Mouse (Mus musculus) stomach, postnatal 0 days (tissue): ENCODE results near the gene Rbx1. TPM values are rescaled to one million over a fixed set of nuclear protein-coding genes. Genes with fewer than 3 reads are reported as not detected.
A peak's percentile ranks its signal among the peaks of the same experiment; 100 is the strongest.

Source experiments
- ATAC-seq: fragments of 200-750 bp; cut with Nextera tagmentation; 2 replicates; pipeline ENCODE4 v1.8.0; 2017; ENCODE audit not compliant: low FRiP score, low TSS enrichment
- DNase-seq: peaks from one replicate; pipeline ENCODE4 v3.0.0-alpha.2; 2016; ENCODE audit warnings: low spot score
- H3K27ac ChIP-seq: fragments of 300-500 bp; sonication (generic); replicated peaks from 2 replicates; pipeline ENCODE4 v1.5.1; 2014; ENCODE audit warnings: mild to moderate bottlenecking, control low read depth
- H3K27me3 ChIP-seq: fragments of 300-500 bp; sonication (generic); 2 replicates; pipeline ENCODE4 v1.6.1; 2014; ENCODE audit warnings: low read length; ENCODE audit not compliant: control insufficient read depth, insufficient read depth
- H3K36me3 ChIP-seq: fragments of 300-500 bp; sonication (generic); 2 replicates; pipeline ENCODE4 v1.6.1; 2014; ENCODE audit warnings: low read length, mixed read lengths; ENCODE audit not compliant: control insufficient read depth, insufficient read depth
- H3K4me1 ChIP-seq: fragments of 300-500 bp; sonication (generic); replicated peaks from 2 replicates; pipeline ENCODE4 v1.6.1; 2014; ENCODE audit warnings: antibody characterized with exemption; ENCODE audit not compliant: control insufficient read depth, insufficient read depth
- H3K4me2 ChIP-seq: fragments of 300-500 bp; sonication (generic); replicated peaks from 2 replicates; pipeline ENCODE4 v1.6.1; 2014; ENCODE audit warnings: low read depth, mild to moderate bottlenecking, control low read depth, moderate library complexity
- H3K4me3 ChIP-seq: fragments of 300-500 bp; sonication (generic); 2 replicates; pipeline ENCODE4 v1.5.1; 2014; ENCODE audit warnings: low read depth, low read length, control low read depth
- H3K9ac ChIP-seq: fragments of 300-500 bp; sonication (generic); 2 replicates; pipeline ENCODE4 v1.6.1; 2014; ENCODE audit warnings: mild to moderate bottlenecking, low read length, control low read depth, mixed read lengths
- H3K9me3 ChIP-seq: fragments of 300-500 bp; sonication (generic); 2 replicates; pipeline ENCODE4 v1.6.1; 2016; ENCODE audit warnings: low read length; ENCODE audit not compliant: control insufficient read depth
- CTCF ChIP-seq: IDR thresholded peaks from 2 replicates; pipeline ENCODE4 v1.5.1; 2016; ENCODE audit warnings: antibody characterized with exemption, low read depth, mild to moderate bottlenecking, moderate library complexity
- EP300 ChIP-seq: optimal IDR thresholded peaks from 2 replicates; pipeline ENCODE3; 2016; ENCODE audit warnings: antibody characterized with exemption
- WGBS: fragments of 180-500 bp; shearing (Covaris S2); extraction: QIAGEN DNeasy Blood & Tissue Kit; methylation state at CpG from one replicate; pipeline ENCODE4 v1.1.7; 2014; 5-methylcytosine and 5-hydroxymethylcytosine counted together
- polyA plus RNA-seq: library from polyadenylated mRNA; unstranded; fragments of >200 nt; fragmentation: Nextera tagmentation; extraction: Ambion mirVana; gene quantifications from 2 replicates; pipeline ENCODE4 v1.2.1, GENCODE M21; 2015

Rbx1 gene
- polyA plus RNA-seq, 1 experiment from 2014 or later = 460 TPM

DNA sequence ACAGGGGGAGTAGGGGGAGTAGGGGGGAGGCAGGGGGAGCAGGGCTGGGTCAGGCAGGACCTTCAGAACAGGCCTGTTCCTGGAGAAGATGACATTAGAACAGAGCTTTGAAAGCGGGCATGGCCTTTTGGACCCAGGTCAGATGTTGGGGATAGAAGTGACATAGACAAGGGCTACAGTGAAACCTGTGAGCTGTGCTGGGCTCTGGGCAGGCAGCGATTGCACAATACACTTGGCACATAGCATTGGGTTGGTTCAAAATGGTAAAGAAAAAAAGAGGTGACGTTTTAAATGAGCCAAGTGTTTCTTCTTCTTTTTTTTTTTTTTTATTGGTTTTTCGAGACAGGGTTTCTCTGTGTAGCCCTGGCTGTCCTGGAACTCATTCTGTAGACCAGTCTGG lies 19.4 kb downstream of the Rbx1 start:
- H3K4me1 ChIP-seq = no peaks in the 10 kb centered on the region
- ATAC-seq = no peak
- H3K27ac ChIP-seq = no peak overlapping the region
- no peaks in the 10 kb centered on the region for H3K27me3 ChIP-seq
- no peaks in the 10 kb centered on the region for H3K9me3 ChIP-seq
- no peak for DNase-seq
- no peak overlapping the region for H3K9ac ChIP-seq
- 75% methylated on average over 4 of the region's 4 CpGs for WGBS
- TF ChIP-seq EP300 = no peak
- no peak for TF ChIP-seq CTCF
- H3K4me2 ChIP-seq = no peak overlapping the region
- H3K36me3 ChIP-seq = no peaks in the 10 kb centered on the region
- H3K4me3 ChIP-seq = no peak overlapping the region

DNA sequence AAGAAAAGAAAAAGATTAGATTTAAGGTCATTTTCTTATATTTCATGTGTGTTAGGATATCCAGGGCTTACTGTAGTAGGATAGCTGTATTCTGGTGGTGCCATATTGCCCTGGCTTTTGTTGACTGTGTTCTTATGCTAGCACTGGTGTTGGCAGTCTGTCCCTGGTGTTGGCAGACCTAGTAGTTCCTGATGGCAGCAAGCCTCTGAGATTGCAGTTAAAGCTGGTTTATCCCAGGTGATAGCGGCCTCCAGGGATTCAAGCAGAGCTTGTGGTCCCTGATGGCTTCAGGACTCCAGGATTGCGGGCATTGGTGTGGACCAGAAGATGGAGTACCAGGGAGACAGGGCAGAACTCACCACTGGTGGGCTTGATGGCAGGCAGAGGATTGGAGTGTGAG lies 37.4 kb downstream of the Rbx1 start:
- no peak for DNase-seq

DNA sequence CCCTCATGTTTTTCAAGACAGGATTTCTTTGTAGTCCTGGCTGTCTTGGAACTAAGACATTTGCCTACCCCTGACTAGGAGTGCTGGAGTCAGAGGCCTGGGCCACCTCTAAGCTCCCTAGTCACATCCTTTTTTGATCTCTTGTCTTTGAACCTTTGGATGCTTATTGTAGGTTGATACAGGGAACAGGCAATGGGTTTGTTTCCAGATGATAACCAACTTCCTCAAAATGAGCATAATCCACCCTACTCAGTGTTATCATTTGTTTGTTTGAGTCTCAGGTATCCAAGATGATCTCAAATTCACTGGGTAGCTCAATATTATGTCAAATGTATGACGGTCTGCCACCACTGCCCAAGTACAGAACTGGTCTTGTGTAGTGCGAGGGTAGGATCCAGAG lies 37.9 kb downstream of the Rbx1 start:
- 79% methylated on average over 2 of the region's 2 CpGs for WGBS
- Histone ChIP-seq H3K4me2 (no peak overlapping the region), H3K9me3 (no peaks in the 10 kb centered on the region), H3K9ac (no peak overlapping the region), H3K27me3 (no peaks in the 10 kb centered on the region), H3K27ac (no peak overlapping the region), H3K36me3 (no peaks in the 10 kb centered on the region), H3K4me1 (no peaks in the 10 kb centered on the region), H3K4me3 (no peak overlapping the region)
- DNase-seq (no peak), ATAC-seq (no peak)
- TF ChIP-seq CTCF = no peak
- no peak for TF ChIP-seq EP300

More for the DNA sequence above, 37.4 kb downstream of the Rbx1 start:
- Histone ChIP-seq H3K9me3 (no peaks in the 10 kb centered on the region), H3K4me3 (no peak overlapping the region), H3K4me2 (no peak overlapping the region), H3K36me3 (no peaks in the 10 kb centered on the region), H3K27me3 (no peaks in the 10 kb centered on the region), H3K4me1 (no peaks in the 10 kb centered on the region), H3K27ac (no peak overlapping the region), H3K9ac (no peak overlapping the region)
- ATAC-seq = no peak
- no peak for TF ChIP-seq CTCF
- TF ChIP-seq EP300 = no peak
- 81% methylated on average over 2 of the region's 2 CpGs for WGBS

DNA sequence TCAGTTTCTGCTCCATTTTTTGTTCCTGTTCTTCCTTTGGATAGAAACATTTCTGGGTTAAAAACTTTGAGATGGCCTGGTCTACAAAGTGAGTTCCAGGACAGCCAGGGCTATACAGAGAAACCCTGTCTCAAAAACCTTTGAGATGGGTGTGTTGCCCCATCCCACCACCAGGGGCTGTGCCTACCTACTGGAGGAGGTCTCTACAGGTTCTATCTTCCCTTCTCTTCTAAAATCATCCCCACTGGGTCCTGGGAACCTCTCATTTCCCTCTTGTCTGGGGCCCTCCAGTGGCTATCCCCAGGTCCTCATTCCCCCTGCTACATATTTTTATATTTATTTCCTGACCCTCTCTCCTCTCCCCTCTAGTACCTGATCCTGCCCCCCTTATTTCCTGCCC lies 41.1 kb downstream of the Rbx1 start:
- Histone ChIP-seq H3K4me1 (no peaks in the 10 kb centered on the region), H3K9me3 (no peaks in the 10 kb centered on the region), H3K4me2 (no peak overlapping the region), H3K9ac (no peak overlapping the region), H3K27me3 (no peaks in the 10 kb centered on the region), H3K36me3 (no peaks in the 10 kb centered on the region), H3K27ac (no peak overlapping the region), H3K4me3 (no peak overlapping the region)
- TF ChIP-seq EP300 (no peak), CTCF (peak; percentile 68)
- DNase-seq (peak; percentile 45), ATAC-seq (no peak)

DNA sequence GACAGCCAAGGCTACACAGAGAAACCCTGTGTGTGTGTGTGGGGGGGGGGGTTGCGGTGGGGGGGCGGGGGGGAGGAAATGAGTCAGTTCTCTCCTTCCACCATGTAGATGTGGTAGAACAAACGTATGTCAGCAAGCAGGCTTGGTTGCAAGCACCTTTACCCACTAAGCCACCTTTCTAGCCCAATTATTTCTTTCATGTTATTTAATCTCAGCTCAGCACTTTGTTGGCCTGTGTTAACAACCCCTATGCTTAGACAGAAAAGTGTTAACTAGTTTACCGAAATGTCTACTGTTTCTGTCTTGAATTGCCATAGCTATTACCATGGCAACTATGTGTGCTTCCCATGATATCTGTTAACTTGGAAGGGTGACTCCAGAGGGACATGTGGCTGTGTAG lies 44.5 kb downstream of the Rbx1 start:
- no peaks in the 10 kb centered on the region for H3K27me3 ChIP-seq
- H3K9me3 ChIP-seq = no peaks in the 10 kb centered on the region
- TF ChIP-seq CTCF (no peak), EP300 (no peak)
- H3K4me3 ChIP-seq = no peak overlapping the region
- DNase-seq = no peak
- no peak overlapping the region for H3K4me2 ChIP-seq
- H3K9ac ChIP-seq = no peak overlapping the region
- WGBS = 83% methylated on average over 4 of the region's 4 CpGs
- H3K4me1 ChIP-seq = no peaks in the 10 kb centered on the region
- H3K27ac ChIP-seq = no peak overlapping the region
- ATAC-seq = no peak
- H3K36me3 ChIP-seq = no peaks in the 10 kb centered on the region

DNA sequence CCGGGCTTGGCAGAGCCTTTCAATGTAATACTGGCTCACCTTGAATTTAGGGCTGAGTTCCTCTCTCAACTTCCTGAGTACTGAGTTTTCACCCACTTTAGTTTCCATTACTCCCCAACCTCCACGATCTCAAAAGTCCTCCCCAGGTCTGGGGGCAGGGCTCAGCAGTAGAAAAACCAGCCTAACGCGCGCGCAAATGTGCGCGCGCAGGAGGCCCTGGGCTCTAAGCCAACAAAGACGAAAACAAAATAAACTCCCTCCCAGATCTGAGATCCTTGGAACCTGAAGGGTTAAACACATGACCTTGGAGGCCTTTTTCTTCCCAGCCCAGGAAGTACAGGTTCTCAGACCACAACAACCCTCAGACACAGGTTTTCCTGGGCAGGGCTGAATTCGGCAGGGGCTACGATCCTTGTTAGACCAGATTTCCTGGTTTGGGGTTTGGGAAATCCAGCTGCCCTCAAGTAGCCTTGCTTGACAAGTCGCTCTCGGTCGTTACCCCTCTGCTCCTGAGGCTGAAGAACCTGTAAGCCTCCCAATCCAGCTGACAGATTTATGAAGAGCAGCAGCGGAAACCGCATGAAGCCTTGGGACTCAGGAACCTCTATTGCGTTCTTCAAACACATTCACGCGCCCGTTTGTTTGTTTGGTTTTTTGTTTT lies 45.6 kb downstream of the Rbx1 start:
- DNase-seq = peak; percentile 82
- peak; percentile 62 for ATAC-seq

More for the DNA sequence above, 45.6 kb downstream of the Rbx1 start:
- Histone ChIP-seq H3K9ac (peak overlapping the region; percentile 51), H3K27ac (peak overlapping the region; percentile 87), H3K36me3 (no peaks in the 10 kb centered on the region), H3K4me2 (peak overlapping the region; percentile 56), H3K9me3 (no peaks in the 10 kb centered on the region), H3K27me3 (no peaks in the 10 kb centered on the region), H3K4me3 (peak overlapping the region; percentile 29), H3K4me1 (no peaks in the 10 kb centered on the region)
- TF ChIP-seq EP300 (peak; percentile 84), CTCF (no peak)
- 13% methylated on average over 21 of the region's 21 CpGs for WGBS
